Comparison of ENCODE assay signal across 7 mouse cellular contexts in the genomic region with DNA sequence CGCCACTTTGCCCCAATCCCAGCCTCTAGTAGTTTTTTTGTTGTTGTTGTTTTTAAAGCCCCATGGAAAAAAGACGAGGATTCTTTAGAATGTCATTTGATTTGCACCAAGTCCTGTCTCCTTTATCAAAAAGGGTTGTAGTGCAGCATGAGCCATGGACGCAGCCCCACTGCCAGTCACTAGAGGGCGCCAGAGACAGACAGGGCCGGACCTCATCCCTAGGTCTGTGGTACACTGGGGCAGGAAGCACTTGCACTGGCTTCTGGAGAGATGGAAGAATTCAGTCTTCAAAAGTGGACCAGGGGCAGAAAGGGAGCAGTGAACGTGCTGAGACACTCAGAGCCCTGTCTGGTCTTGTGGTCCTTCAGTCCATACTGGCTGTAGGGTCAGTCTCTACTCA. TPM values are rescaled to one million over a fixed set of nuclear protein-coding genes. Genes with fewer than 3 reads are reported as not detected.
DNase-seq lines count a peak whose midpoint lies in the region; ATAC-seq and TF ChIP-seq lines count a peak whose summit lies in the region.

No protein-coding gene starts in this region.

- peak; percentile 88 for TF ChIP-seq CTCF in midbrain, postnatal 0 days (IDR thresholded peaks at IDR 0.05)

- ATAC-seq in hindbrain, embryonic 15.5 days (ENCODE audit: low FRiP score, low read depth): no peak
- ATAC-seq in midbrain, postnatal 0 days (ENCODE audit: low FRiP score): no peak

- H3K4me3 ChIP-seq in hindbrain, embryonic 15.5 days: no peak overlapping the region
- no peak overlapping the region for H3K4me3 ChIP-seq in midbrain, postnatal 0 days (ENCODE audit: low read depth, low read length)

- no peak overlapping the region for H3K9ac ChIP-seq in hindbrain, embryonic 15.5 days
- no peak overlapping the region for H3K9ac ChIP-seq in midbrain, postnatal 0 days (replicated peaks; ENCODE audit: low read length, poor library complexity, severe bottlenecking)

- no peak overlapping the region for H3K4me2 ChIP-seq in hindbrain, embryonic 15.5 days
- no peak overlapping the region for H3K4me2 ChIP-seq in midbrain, postnatal 0 days (ENCODE audit: low read depth, low read length, poor library complexity, severe bottlenecking)

- intact Hi-C loops in left cerebral cortex, postnatal 4 days (cut with DNase I): no loop called here

- 0 out of 2 replicates have a peak overlapping the region, but pooled peaks have one; percentile 21 for H3K27ac ChIP-seq in hindbrain, embryonic 15.5 days (replicated peaks)
- H3K27ac ChIP-seq in midbrain, postnatal 0 days (ENCODE audit: low read depth, low read length): no peak overlapping the region

- peaks cover 29% of the 10 kb centered on the region for H3K4me1 ChIP-seq in hindbrain, embryonic 15.5 days (replicated peaks)
- peaks cover 11% of the 10 kb centered on the region for H3K4me1 ChIP-seq in midbrain, postnatal 0 days (ENCODE audit: insufficient read depth, low read length)

- no peaks in the 10 kb centered on the region for H3K27me3 ChIP-seq in hindbrain, embryonic 15.5 days
- no peaks in the 10 kb centered on the region for H3K27me3 ChIP-seq in midbrain, postnatal 0 days (ENCODE audit: insufficient read depth, low read length)

- no peaks in the 10 kb centered on the region for H3K9me3 ChIP-seq in hindbrain, embryonic 15.5 days
- no peaks in the 10 kb centered on the region for H3K9me3 ChIP-seq in midbrain, postnatal 0 days (ENCODE audit: low read length)

- DNase-seq in WW6 (ENCODE audit: low read depth, low spot score): peak; percentile 58
- peak; percentile 84 for DNase-seq in cerebellum, adult 8-10 months
- peak; percentile 83 to 89 for DNase-seq in frontal cortex, postnatal 36 days (ENCODE audit: low spot score in 2 of 2)
- peak; percentile 86 for DNase-seq in left cerebral cortex, postnatal 4 days
- DNase-seq in midbrain, postnatal 0 days (ENCODE audit: low spot score): peak; percentile 74
- peak; percentile 76 to 89 for DNase-seq in spleen, postnatal 14 days (ENCODE audit: low spot score in 2 of 2)

- H3K36me3 ChIP-seq in hindbrain, embryonic 15.5 days: peaks cover 42% of the 10 kb centered on the region
- peaks cover 49% of the 10 kb centered on the region for H3K36me3 ChIP-seq in midbrain, postnatal 0 days (ENCODE audit: insufficient read depth, low read length)

- WGBS in hindbrain, embryonic 15.5 days: 35% methylated on average over 6 of the region's 6 CpGs
- 29% methylated on average over 6 of the region's 6 CpGs for WGBS in midbrain, postnatal 0 days

RNA-seq across cellular contexts. Expression of a gene that starts 3.3 kb away (rescaled TPM):
- polyA plus RNA-seq in hindbrain, embryonic 15.5 days (2015; fragmentation: Nextera tagmentation; extraction: Ambion mirVana): 584 and 590 TPM in 2 replicates
- 100 to 1,000 TPM; 485 to 487 TPM for total RNA-seq in left cerebral cortex, postnatal 4 days (2021)
- total RNA-seq in midbrain, postnatal 0 days (2014; rRNA removed): 218 and 285 TPM in 2 replicates
- 580 and 583 TPM in 2 replicates for polyA plus RNA-seq in midbrain, postnatal 0 days (2015; fragmentation: Nextera tagmentation; extraction: Ambion mirVana)

RNA-seq across cellular contexts. Expression of a gene that starts 8.4 kb away (rescaled TPM):
- 56.1 and 58.1 TPM in 2 replicates for polyA plus RNA-seq in hindbrain, embryonic 15.5 days (2015; fragmentation: Nextera tagmentation; extraction: Ambion mirVana)
- 10 to 100 TPM; 59.7 to 68.8 TPM for total RNA-seq in left cerebral cortex, postnatal 4 days (2021)
- 88.1 and 90.1 TPM in 2 replicates for total RNA-seq in midbrain, postnatal 0 days (2014; rRNA removed)
- polyA plus RNA-seq in midbrain, postnatal 0 days (2015; fragmentation: Nextera tagmentation; extraction: Ambion mirVana): 54.0 and 56.9 TPM in 2 replicates

RNA-seq across cellular contexts. Expression of a gene that starts 14.4 kb away (rescaled TPM):
- polyA plus RNA-seq in hindbrain, embryonic 15.5 days (2015; fragmentation: Nextera tagmentation; extraction: Ambion mirVana): 57.4 and 58.1 TPM in 2 replicates
- 10 to 100 TPM; 34.8 to 37.9 TPM for total RNA-seq in left cerebral cortex, postnatal 4 days (2021)
- 37.2 and 40.6 TPM in 2 replicates for total RNA-seq in midbrain, postnatal 0 days (2014; rRNA removed)
- polyA plus RNA-seq in midbrain, postnatal 0 days (2015; fragmentation: Nextera tagmentation; extraction: Ambion mirVana): 25.6 and 25.9 TPM in 2 replicates

RNA-seq across cellular contexts. Expression of a gene that starts 15.4 kb away (rescaled TPM):
- 12.8 and 13.3 TPM in 2 replicates for polyA plus RNA-seq in hindbrain, embryonic 15.5 days (2015; fragmentation: Nextera tagmentation; extraction: Ambion mirVana)
- 1 to 10 TPM; 4.4 to 4.7 TPM for total RNA-seq in left cerebral cortex, postnatal 4 days (2021)
- total RNA-seq in midbrain, postnatal 0 days (2014; rRNA removed): 7.8 and 11.4 TPM in 2 replicates
- 5.9 and 8.4 TPM in 2 replicates for polyA plus RNA-seq in midbrain, postnatal 0 days (2015; fragmentation: Nextera tagmentation; extraction: Ambion mirVana)

RNA-seq across cellular contexts. Expression of a gene that starts 33.1 kb away (rescaled TPM):
- 49.8 and 56.5 TPM in 2 replicates for polyA plus RNA-seq in hindbrain, embryonic 15.5 days (2015; fragmentation: Nextera tagmentation; extraction: Ambion mirVana)
- 100 to 1,000 TPM; 154 TPM for total RNA-seq in left cerebral cortex, postnatal 4 days (2021)
- total RNA-seq in midbrain, postnatal 0 days (2014; rRNA removed): 86.5 and 90.9 TPM in 2 replicates
- 49.0 and 53.3 TPM in 2 replicates for polyA plus RNA-seq in midbrain, postnatal 0 days (2015; fragmentation: Nextera tagmentation; extraction: Ambion mirVana)
